Mouse (Mus musculus) stomach, postnatal 0 days (tissue): ENCODE results near the gene Rpl14.

Experiments
- CTCF ChIP-seq: IDR thresholded peaks from 2 replicates; pipeline ENCODE4 v1.5.1; 2016; ENCODE audit warnings: antibody characterized with exemption, low read depth, mild to moderate bottlenecking, moderate library complexity
- EP300 ChIP-seq: optimal IDR thresholded peaks from 2 replicates; pipeline ENCODE3; 2016; ENCODE audit warnings: antibody characterized with exemption

- TF ChIP-seq CTCF (peak; percentile 93), EP300 (no peak)
Observed at GRCm38 (mm10) chr9:120586546-120586945, 15.3 kb downstream of the Rpl14 start.
